Mouse (Mus musculus) midbrain, embryonic 14.5 days (tissue): ENCODE data around the gene Dlst. TPM values are rescaled to one million over a fixed set of nuclear protein-coding genes. Genes with fewer than 3 reads are reported as not detected.
A peak's percentile ranks its signal among the peaks of the same experiment; 100 is the strongest.

ENCODE experiments used
- ATAC-seq: fragments of 200-750 bp; cut with Nextera tagmentation; 2 replicates; pipeline ENCODE4 v1.8.0; 2017; ENCODE audit warnings: moderate number of reproducible peaks, moderate library complexity; ENCODE audit not compliant: low FRiP score, low TSS enrichment
- DNase-seq: peaks from one replicate; pipeline ENCODE4 v3.0.0-alpha.2; 2015
- H3K27ac ChIP-seq: fragments of 300-500 bp; sonication (generic); replicated peaks from 2 replicates; pipeline ENCODE4 v1.5.1; 2014; ENCODE audit warnings: mild to moderate bottlenecking, low read depth, low read length, moderate library complexity
- H3K27me3 ChIP-seq: fragments of 300-500 bp; sonication (generic); 2 replicates; pipeline ENCODE4 v1.6.1; 2014; ENCODE audit warnings: low read length, control low read depth, mixed read lengths; ENCODE audit not compliant: control insufficient read depth, insufficient read depth
- H3K36me3 ChIP-seq: fragments of 300-500 bp; sonication (generic); 2 replicates; pipeline ENCODE4 v1.6.1; 2014; ENCODE audit warnings: low read length, control low read depth; ENCODE audit not compliant: control insufficient read depth, insufficient read depth
- H3K4me1 ChIP-seq: fragments of 300-500 bp; sonication (generic); 2 replicates; pipeline ENCODE4 v1.6.1; 2014; ENCODE audit warnings: mild to moderate bottlenecking, antibody characterized with exemption, low read length, control low read depth; ENCODE audit not compliant: control insufficient read depth, insufficient read depth
- H3K4me2 ChIP-seq: fragments of 300-500 bp; sonication (generic); 2 replicates; pipeline ENCODE4 v1.6.1; 2014; ENCODE audit warnings: mild to moderate bottlenecking, low read length, moderate library complexity
- H3K4me3 ChIP-seq: fragments of 300-500 bp; sonication (generic); replicated peaks from 2 replicates; pipeline ENCODE4 v1.5.1; 2014; ENCODE audit warnings: low read depth, low read length
- H3K9ac ChIP-seq: fragments of 300-500 bp; sonication (generic); replicated peaks from 2 replicates; pipeline ENCODE4 v1.6.1; 2014; ENCODE audit warnings: mild to moderate bottlenecking, low read length, moderate library complexity
- H3K9me3 ChIP-seq: fragments of 300-500 bp; sonication (generic); 2 replicates; pipeline ENCODE4 v1.6.1; 2016; ENCODE audit warnings: low read length, control low read depth, mixed read lengths; ENCODE audit not compliant: control insufficient read depth
- WGBS: fragments of 180-500 bp; shearing (Covaris S2); extraction: QIAGEN DNeasy Blood & Tissue Kit; methylation state at CpG from one replicate; pipeline ENCODE4 v1.1.7; 2014; 5-methylcytosine and 5-hydroxymethylcytosine counted together
- polyA plus RNA-seq: library from polyadenylated mRNA; unstranded; fragments of >200 nt; fragmentation: Nextera tagmentation; extraction: Ambion mirVana; gene quantifications from 2 replicates; pipeline ENCODE4 v1.2.1, GENCODE M21; 2014

The Dlst gene
- polyA plus RNA-seq = 67.9 and 98.0 TPM in 2 replicates

- Histone ChIP-seq H3K4me1 (peaks cover 22% of the 10 kb centered on the region), H3K4me3 (peak within 1 kb of the TSS; percentile 100), H3K9me3 (no peaks in the 10 kb centered on the region), H3K9ac (peak within 1 kb of the TSS; percentile 92), H3K36me3 (no peaks in the 10 kb centered on the region; the same call in 1 of the 2 replicates), H3K27ac (peak within 1 kb of the TSS; percentile 82), H3K4me2 (peak within 1 kb of the TSS; percentile 90), H3K27me3 (no peaks in the 10 kb centered on the region)
- ATAC-seq (peak; percentile 93), DNase-seq (peak; percentile 94)
- under 1% methylated on average over 83 of the region's 83 CpGs for WGBS
Observed at GRCm38 (mm10) chr12:85110698-85111592, at the start of gene Dlst, which contains the start of gene Prox2. Gene Dlst (plus strand): TSS chr12:85110833. Gene Prox2 (minus strand): TSS chr12:85110759.

GRCm38 (mm10) chr12:85071043-85071442, 39.6 kb upstream of the Dlst start:
- no peak overlapping the region for H3K4me2 ChIP-seq
- H3K4me3 ChIP-seq = no peak overlapping the region
- no peaks in the 10 kb centered on the region for H3K4me1 ChIP-seq
- no peaks in the 10 kb centered on the region for H3K9me3 ChIP-seq
- no peaks in the 10 kb centered on the region for H3K27me3 ChIP-seq
- ATAC-seq = no peak
- peaks cover 51% of the 10 kb centered on the region for H3K36me3 ChIP-seq
- no peak overlapping the region for H3K27ac ChIP-seq
- H3K9ac ChIP-seq = no peak overlapping the region
- DNase-seq = no peak

- Histone ChIP-seq H3K9me3 (no peaks in the 10 kb centered on the region), H3K36me3 (peaks cover 28% of the 10 kb centered on the region), H3K4me1 (no peaks in the 10 kb centered on the region), H3K9ac (no peak overlapping the region), H3K27ac (no peak overlapping the region), H3K4me3 (no peak overlapping the region), H3K27me3 (no peaks in the 10 kb centered on the region), H3K4me2 (no peak overlapping the region)
- ATAC-seq (no peak), DNase-seq (no peak)
- WGBS = 92% methylated on average over 3 of the region's 3 CpGs
Observed at GRCm38 (mm10) chr12:85077100-85077499, 33.5 kb upstream of the Dlst start.

- H3K4me2 ChIP-seq = no peak overlapping the region
- ATAC-seq (no peak), DNase-seq (no peak)
- WGBS = 94% methylated on average over 2 of the region's 2 CpGs
- H3K9me3 ChIP-seq = no peaks in the 10 kb centered on the region
- no peaks in the 10 kb centered on the region for H3K27me3 ChIP-seq
- H3K36me3 ChIP-seq = peaks cover 25% of the 10 kb centered on the region
- no peaks in the 10 kb centered on the region for H3K4me1 ChIP-seq
- no peak overlapping the region for H3K9ac ChIP-seq
- H3K4me3 ChIP-seq = no peak overlapping the region
- H3K27ac ChIP-seq = no peak overlapping the region
Observed at GRCm38 (mm10) chr12:85084257-85084656, 26.4 kb upstream of the Dlst start.

- Histone ChIP-seq H3K4me3 (no peak overlapping the region), H3K27ac (no peak overlapping the region), H3K4me2 (no peak overlapping the region), H3K27me3 (no peaks in the 10 kb centered on the region), H3K9ac (no peak overlapping the region), H3K4me1 (no peaks in the 10 kb centered on the region), H3K9me3 (no peaks in the 10 kb centered on the region), H3K36me3 (peaks cover 27% of the 10 kb centered on the region)
- DNase-seq (no peak), ATAC-seq (no peak)
- WGBS = 91% methylated on average over 4 of the region's 4 CpGs
Observed at GRCm38 (mm10) chr12:85084941-85085340, 25.7 kb upstream of the Dlst start.

GRCm38 (mm10) chr12:85087845-85088244, 22.8 kb upstream of the Dlst start:
- H3K4me1 ChIP-seq = no peaks in the 10 kb centered on the region
- no peak overlapping the region for H3K4me2 ChIP-seq
- no peaks in the 10 kb centered on the region for H3K27me3 ChIP-seq
- H3K4me3 ChIP-seq = no peak overlapping the region
- no peak overlapping the region for H3K9ac ChIP-seq
- peaks cover 27% of the 10 kb centered on the region for H3K36me3 ChIP-seq
- no peak overlapping the region for H3K27ac ChIP-seq
- DNase-seq = no peak
- no peaks in the 10 kb centered on the region for H3K9me3 ChIP-seq
- no peak for ATAC-seq
- 98% methylated on average over 12 of the region's 12 CpGs for WGBS

GRCm38 (mm10) chr12:85091190-85091589, 19.4 kb upstream of the Dlst start:
- H3K9me3 ChIP-seq = no peaks in the 10 kb centered on the region
- DNase-seq = no peak
- H3K9ac ChIP-seq = no peak overlapping the region
- no peak overlapping the region for H3K4me2 ChIP-seq
- H3K4me1 ChIP-seq = no peaks in the 10 kb centered on the region
- WGBS = 87% methylated on average over 3 of the region's 3 CpGs
- no peak for ATAC-seq
- H3K27ac ChIP-seq = no peak overlapping the region
- no peaks in the 10 kb centered on the region for H3K27me3 ChIP-seq
- peaks cover 27% of the 10 kb centered on the region for H3K36me3 ChIP-seq
- no peak overlapping the region for H3K4me3 ChIP-seq

- Histone ChIP-seq H3K27ac (no peak overlapping the region), H3K9ac (no peak overlapping the region), H3K36me3 (peaks cover 22% of the 10 kb centered on the region), H3K9me3 (no peaks in the 10 kb centered on the region), H3K4me2 (no peak overlapping the region), H3K4me1 (no peaks in the 10 kb centered on the region), H3K27me3 (no peaks in the 10 kb centered on the region), H3K4me3 (no peak overlapping the region)
- peak; percentile 86 for DNase-seq
- WGBS = 10% methylated on average over 3 of the region's 3 CpGs
- no peak for ATAC-seq
Observed at GRCm38 (mm10) chr12:85092214-85092613, 18.4 kb upstream of the Dlst start.

GRCm38 (mm10) chr12:85094010-85094409, 16.6 kb upstream of the Dlst start:
- WGBS = 43% methylated on average over 14 of the region's 14 CpGs
- no peak overlapping the region for H3K4me3 ChIP-seq
- no peak overlapping the region for H3K4me2 ChIP-seq
- no peaks in the 10 kb centered on the region for H3K9me3 ChIP-seq
- no peaks in the 10 kb centered on the region for H3K4me1 ChIP-seq
- H3K36me3 ChIP-seq = peaks cover 5% of the 10 kb centered on the region; the same call in 1 of the 2 replicates
- no peak overlapping the region for H3K9ac ChIP-seq
- no peak overlapping the region for H3K27ac ChIP-seq
- H3K27me3 ChIP-seq = no peaks in the 10 kb centered on the region
- ATAC-seq (no peak), DNase-seq (no peak)
